Mouse (Mus musculus) embryonic fibroblast, embryonic 13.5 days (primary cell): ENCODE measurements around the gene Fryl.

Experiments
- CTCF ChIP-seq: IDR thresholded peaks from 2 replicates; pipeline ENCODE4 v1.5.1; 2011; ENCODE audit warnings: mild to moderate bottlenecking, control low read depth, low read length, moderate library complexity, borderline replicate concordance; ENCODE audit not compliant: insufficient read depth
- POLR2A ChIP-seq: IDR thresholded peaks from 2 replicates; pipeline ENCODE4 v1.6.1; 2011; ENCODE audit warnings: low read depth, mild to moderate bottlenecking, control low read depth, low read length, moderate library complexity

- TF ChIP-seq POLR2A (no peak), CTCF (no peak)
These were observed 249.4 kb downstream of the Fryl start, which contains the start of gene Slc10a4 for GRCm38 (mm10) chr5:73006784-73007581.
